Mouse (Mus musculus) lung, adult 2 months (tissue): Measurements from ENCODE around the gene Olfr134.
"Not testable (repeated sequence)": the region's sequence is repeated elsewhere in the genome, so short reads cannot be mapped to it uniquely, and the experiment has no call there.

Experiments used
- CTCF ChIP-seq: fragments of 200-500 bp; IDR thresholded peaks from 2 replicates; pipeline ENCODE4 v1.5.1; 2011; ENCODE audit warnings: mild to moderate bottlenecking, low read length, control low read depth; ENCODE audit not compliant: insufficient read depth
- POLR2A ChIP-seq: fragments of 200-500 bp; IDR thresholded peaks from 2 replicates; pipeline ENCODE4 v1.6.1; 2011; ENCODE audit warnings: low read depth, mild to moderate bottlenecking, control low read depth, low read length, borderline replicate concordance; ENCODE audit errors: extremely low read depth

DNA sequence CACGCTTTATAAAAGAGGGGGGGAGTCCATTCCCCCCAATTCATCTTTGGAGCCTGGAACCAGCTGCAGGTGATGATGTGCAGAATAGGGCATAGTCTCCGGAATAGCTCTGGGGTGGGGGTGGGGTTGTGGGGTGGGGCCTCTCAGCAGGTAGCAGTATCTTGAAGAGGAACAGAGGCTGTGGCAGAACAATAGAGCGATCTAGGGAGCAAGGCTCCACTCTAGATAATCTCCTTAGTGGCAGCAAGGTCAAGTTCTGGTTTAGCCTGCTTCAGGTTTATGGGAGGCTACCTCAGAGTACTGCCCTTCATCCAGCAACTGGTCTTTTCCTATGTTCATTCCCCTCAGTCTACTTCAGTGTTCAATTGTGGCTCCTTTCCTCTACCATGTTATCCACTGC lies 45.8 kb upstream of the Olfr134 start:
- TF ChIP-seq POLR2A, CTCF: not testable (repeated sequence)
